Mouse (Mus musculus) left cerebral cortex, postnatal 36 days (tissue): ENCODE results near the gene Lurap1l. TPM values are rescaled to one million over a fixed set of nuclear protein-coding genes. Genes with fewer than 3 reads are reported as not detected.
"Not testable (repeated sequence)": the region's sequence is repeated elsewhere in the genome, so short reads cannot be mapped to it uniquely, and the experiment has no call there.

ENCODE experiments used
- DNase-seq, 2 experiments: peaks; one replicate each; pipeline ENCODE4 v3.0.0; 2021 to 2022; ENCODE audit warnings: low spot score in 2 of 2, mixed read lengths in 1 of 2
- intact Hi-C: fragments of 180-260 bp; cut with DNase I; formaldehyde crosslinking; loops from one replicate; pipeline ENCODE4 v1.15.1; 2025
- total RNA-seq, 2 experiments: library from RNA; stranded (reverse); gene quantifications; 2 replicates each; pipeline ENCODE4 v1.2.3; 2021

Gene Lurap1l
- total RNA-seq, 2 experiments from 2014 or later, result 8.8 to 11.8 TPM

DNA sequence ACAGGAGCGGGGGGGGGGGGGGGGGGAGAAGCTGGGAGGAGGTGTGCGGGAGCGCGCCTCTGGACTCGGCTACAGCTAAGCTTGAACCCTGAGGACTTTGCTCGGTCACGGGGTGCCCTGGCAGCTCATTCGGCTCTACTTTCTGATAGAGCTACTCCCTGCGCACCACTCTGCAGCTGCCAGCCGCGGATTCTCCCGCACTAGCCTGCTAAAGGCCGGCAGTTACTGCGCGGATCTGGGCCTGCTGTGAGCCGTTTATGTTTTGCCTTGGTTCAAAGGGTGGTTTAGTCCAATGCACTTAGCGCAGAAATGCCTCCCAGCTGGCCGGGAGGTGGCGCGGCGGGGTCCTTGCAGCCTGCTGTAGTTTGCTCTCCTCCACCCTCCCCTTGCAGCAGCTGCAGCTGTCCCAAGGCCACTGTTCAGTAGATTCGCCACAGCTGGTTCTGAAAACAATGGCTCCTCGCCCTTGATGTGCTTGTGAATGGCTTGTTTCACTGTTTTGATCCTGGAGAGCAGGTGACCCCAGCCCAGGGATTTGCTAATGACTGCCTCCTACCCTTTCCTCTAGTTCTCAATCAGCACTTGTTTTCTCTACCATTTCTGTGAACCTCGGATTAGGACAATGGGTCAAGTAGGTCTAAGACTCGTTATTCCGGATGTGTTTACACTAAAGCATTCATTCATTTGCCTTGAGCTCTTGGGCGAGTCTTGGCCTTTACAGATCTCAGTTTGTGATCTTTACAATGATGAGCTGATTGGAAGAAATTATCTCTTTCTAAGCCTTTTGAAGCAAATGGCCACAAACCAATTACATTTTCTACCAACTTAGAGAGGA is 1.5 kb downstream of the Lurap1l start:
- peak in 1 of 2 experiments; percentile 81 for DNase-seq
- intact Hi-C loops, result loop anchor here (5.0 kb wide), 1 partner anchor 200 kb away; no protein-coding TSS in a partner anchor

DNA sequence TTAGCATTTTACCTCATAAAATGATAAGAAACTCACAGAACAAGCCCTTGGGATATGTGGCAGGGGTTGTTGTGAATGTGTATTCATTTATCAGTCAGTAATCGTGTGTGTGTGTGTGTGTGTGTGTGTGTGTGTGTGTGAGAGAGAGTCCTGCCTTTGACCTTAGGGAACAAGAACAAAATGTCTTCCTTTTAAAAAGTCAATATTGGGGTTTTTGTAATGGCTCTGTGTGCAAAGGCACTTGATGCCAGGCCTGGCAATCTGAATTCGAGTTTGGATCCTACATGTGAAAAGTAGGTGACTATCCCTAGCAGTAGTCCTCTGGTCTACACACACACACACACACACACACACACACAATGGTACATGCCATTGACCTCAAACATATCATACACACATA is 4.8 kb downstream of the Lurap1l start:
- no peak for DNase-seq
- intact Hi-C loops, result no loop called here

DNA sequence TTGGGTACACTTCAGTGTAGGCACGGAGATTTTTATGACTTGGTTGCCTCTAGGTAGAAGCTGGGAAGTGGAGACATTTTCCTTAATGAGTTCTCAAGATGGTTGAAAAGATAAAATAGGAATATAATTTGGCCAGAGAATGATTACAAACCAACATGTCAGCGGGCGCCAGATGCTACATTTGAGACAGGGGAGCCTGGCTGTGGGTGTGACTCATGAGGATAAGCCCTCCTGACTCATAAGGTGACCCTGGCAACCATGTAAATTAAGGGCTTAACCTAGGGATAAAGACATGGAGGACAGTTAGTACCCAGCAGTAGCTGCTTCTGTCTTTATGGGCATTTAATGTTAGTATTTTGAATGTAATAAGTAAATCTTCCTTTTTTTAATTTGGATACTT is 6.2 kb downstream of the Lurap1l start:
- intact Hi-C loops, result no loop called here
- no peak for DNase-seq

DNA sequence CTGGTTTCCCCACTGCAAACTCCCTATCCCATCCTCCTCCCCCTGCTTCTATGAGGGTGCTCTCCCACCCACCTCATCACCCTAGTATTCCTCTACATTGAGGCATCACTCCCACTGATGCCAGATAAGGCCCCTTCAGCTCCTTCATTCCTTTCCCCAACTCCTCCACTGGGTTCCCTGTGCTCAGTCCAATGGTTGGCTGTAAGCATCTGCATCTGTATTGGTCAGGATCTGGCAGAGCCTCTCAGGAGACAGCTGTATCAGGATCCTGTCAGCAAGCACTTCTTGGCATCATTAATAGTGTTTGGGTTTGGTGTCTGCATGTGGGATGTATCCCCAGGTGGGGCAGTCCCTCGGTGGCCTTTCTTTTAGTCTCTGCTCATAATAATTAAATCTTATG is 6.7 kb downstream of the Lurap1l start:
- intact Hi-C loops, DNase-seq: not testable (repeated sequence)

DNA sequence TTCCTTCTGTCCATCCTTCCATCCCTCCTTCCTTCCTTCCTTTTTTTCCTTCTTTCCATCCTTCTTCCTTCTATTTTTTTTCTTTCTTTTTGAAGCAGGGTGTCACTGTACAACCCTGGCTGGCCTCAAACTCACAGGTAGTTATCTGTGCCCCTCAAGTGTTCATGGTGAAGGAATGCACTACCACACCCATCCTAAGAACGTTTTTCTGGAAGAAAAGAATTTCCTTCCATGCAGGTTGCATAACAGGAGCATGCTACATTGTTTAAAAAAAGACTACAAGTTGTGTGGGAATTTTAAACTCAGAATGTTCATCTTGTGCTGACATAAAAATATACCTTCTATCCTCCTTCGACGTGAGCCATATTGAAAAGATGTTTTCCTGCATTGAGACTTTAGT is 7.4 kb downstream of the Lurap1l start:
- intact Hi-C loops, result no loop called here
- no peak for DNase-seq

DNA sequence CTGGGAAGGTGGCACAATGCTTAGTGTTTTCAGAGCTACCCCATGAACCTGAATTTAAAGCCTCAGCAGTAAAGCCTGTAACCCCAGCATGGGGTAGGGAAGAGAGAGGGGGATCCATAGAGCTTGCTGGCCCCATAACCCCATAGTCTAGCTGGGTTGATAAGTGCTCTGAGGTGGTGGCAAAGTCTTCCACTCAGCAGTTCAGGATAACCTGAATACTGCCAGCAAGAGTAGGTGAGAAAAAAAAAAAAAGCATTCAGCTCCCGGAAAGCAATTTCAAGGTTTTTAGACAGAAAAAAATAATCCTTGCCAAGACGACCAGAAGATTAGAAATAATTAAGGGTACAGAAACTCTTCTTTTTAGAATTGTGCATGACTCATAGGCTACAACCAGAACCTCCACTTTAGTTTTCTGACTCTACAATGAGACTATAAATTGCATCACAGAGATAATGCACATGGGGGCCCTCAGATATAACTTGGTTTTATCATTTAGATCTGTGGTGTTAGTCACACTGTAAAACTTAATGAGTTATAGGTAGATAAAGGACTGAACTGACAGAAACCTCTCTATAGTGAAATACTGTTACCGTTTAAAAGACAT is 8.2 kb downstream of the Lurap1l start:
- no peak for DNase-seq
- intact Hi-C loops, result no loop called here

DNA sequence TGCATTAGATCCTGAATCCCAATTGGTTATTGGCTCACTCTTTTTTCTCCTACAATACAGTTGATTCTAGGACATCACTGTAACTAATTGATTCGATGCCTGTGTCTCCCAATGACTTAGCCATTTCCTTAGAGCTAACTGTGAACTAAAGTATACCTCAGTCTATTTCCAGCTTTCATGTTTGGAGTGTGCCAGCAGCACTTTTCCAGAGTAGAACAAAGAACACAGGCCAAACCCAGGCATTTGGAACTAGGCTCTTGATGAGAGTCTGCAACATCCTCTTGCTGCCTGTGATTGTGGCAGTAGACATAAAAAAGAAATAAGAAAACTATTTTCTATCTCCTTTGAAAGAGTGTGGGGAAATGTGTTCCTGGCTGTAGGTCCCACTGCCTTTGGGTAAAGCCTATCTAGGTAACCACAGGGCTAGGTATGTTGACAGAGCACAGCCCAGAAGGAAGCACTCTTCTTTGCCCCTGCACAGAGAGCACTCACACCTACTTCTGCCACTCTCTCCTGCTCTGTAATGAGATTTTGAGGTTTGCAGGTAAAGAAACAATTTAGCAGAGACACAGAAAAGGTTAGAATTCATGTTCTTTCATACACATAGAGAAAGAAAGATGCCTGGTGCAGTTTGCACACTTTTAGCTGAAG is 8.9 kb downstream of the Lurap1l start:
- intact Hi-C loops, result no loop called here
- DNase-seq, result no peak

DNA sequence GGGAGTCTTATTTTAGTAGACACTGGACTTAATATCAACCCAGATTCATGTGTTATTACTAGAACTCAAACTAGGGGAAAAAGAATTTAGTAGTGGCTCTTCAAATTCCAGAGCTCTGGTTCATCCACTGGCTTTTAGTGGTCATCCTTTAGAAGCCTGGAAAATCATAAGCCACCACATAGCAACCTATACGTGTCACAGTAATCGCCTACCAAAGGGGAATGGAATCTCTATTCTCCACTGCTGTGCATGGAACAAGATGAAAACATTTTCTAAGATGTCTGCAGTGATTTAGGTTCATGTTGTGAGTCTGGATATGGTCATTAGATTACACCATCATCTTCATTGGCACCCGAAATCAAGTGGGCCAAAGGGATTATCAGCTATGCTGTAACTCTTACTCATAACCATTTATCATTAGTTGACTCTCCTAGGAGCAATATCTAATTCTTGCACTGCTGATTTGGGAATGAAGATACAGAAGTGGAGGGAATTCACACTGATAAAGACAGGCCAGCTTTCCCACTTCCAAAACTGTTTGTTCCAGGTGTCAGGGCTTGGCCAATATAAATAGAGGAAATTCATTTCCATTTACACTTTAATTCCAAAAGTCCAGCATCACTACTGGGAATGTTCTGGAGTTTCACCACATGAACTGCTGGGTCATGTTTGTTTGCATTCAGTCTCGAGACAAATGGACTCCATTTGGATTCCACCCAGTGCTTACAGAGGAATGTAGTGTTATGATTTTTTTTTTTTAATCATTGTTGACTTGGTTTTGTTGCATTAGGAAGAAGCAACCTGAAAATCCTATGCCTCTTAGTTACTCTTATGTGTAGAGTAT is 11.4 kb downstream of the Lurap1l start:
- intact Hi-C loops, result no loop called here
- no peak for DNase-seq

DNA sequence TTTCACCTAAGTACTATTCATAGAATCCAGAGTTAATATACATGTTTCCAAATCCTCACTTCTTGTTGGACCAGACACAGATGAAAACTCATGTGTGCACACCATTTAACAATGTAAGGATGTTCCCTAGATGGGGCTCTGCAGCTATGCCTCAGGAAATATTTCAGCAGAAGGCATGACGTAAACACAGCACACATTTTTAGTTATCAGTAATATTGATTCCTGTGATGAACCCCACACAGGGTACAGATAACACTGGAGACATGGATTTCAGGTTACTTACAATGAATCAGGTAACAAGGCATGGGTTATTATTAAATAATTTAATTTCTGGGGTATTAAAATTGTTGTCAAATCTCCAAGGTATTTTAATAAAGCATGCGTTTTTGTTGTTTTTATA is 12.2 kb downstream of the Lurap1l start:
- no peak for DNase-seq
- intact Hi-C loops, result no loop called here

DNA sequence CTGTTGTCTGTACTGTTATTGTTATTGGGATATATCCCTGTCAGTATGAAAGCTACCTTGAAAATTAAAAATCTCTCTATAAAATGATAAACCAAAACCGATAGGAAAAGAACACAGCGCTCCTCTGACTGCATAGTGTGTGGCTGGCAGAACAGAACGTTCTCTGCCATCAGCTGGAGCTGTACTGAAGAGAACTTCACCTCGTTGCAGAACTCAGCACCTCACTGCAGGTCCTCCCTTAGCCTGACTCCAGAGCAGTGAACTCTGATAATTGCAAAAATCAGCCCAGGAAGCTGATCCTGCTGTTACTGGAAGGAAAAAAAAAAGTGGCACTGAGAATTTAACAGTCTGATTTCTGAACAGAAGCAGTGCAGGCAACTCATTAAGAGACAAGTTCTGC is 14.4 kb downstream of the Lurap1l start:
- no peak for DNase-seq
- intact Hi-C loops, result no loop called here

DNA sequence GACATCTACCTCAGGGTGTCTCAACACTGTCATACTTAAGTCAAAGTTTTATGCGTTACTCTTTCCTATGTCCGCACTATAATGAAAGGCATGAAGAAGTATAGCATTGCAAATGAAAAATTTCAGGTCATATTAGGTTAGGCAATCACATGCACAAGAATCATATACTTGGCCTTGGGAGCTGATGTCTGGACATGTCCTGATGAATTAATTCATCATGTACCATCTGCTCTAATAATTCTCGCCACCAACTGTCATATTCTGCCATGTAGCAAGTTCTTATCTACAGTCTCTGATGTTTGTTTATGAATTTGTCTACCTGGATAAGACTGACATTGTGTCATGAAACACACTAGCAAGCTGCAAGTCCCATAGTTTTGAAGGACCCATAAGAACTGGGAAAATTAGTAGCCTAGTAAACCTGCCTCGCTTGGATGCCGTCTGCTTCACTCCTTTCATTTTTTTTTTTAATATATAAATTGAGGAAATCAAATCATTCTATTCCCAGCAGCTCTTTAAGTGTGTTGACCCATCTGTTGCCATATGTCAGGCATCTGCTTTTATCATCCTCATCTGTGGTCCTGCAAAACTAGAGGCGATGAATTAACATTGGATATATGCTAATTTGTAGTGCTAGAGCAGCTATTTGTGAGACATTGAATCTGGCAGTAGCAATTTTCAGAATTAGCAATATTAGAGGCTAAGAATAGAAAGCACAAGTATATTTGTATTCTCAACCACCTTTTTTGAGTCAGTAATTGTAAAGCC is 15.5 kb downstream of the Lurap1l start:
- no peak for DNase-seq
- intact Hi-C loops, result no loop called here

DNA sequence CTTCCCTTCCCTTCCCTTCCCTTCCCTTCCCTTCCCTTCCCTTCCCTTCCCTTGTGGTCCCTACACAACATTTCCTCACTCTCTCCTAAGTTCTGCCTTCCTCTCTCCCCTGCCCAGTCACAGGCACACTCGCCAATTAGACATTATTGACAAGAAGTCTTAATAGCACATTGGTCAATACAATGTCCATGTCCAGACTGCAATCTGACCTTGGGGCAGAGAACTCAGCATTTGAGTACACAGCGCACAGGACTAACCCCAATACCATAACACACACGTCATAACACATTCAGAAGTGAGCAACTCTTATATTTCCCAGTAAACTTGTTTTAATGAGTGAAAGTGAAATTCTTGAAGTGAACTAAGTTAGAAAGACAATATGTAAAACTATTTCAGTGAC is 24.3 kb downstream of the Lurap1l start:
- DNase-seq, result no peak
- intact Hi-C loops, result no loop called here

DNA sequence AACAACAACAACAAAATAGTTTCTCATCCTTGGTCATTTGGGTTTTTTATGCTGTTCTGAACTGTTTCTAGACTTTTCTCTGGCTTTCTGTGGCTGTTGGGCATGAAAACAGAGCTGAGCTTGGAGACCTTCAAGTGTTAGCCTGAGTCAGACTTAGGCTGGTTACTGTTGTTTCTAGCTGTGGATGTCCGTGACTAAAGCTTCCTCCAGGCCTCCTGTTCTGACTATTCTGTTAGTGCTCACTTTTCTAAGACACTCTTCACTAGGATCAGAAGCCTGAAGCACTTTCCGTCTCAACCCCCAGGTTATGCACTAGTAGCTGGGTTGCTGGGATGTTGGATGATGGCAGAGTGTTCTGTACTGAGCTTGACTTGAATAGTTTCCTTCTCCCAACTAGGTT is 28.7 kb downstream of the Lurap1l start:
- DNase-seq, result no peak
- intact Hi-C loops, result no loop called here

DNA sequence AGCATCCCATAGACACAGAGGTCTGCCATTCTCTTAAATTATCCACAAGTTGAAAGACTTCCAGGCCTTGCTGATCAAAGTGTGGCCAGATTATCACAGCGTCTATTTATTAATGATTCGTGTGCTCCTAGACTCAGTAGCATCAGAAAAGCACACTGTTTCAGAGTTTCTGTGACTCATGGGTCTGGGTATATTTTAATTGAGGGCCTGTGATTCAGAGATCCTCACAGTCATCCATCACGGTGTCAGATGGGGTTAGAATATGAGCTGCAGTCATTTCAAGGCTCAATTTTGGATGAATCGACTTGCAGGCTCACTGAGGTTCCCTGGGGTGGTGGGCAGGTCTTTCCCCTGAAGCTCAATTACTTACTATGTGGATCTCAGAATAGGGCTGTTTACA is 30.5 kb downstream of the Lurap1l start:
- intact Hi-C loops, result no loop called here
- DNase-seq, result no peak

DNA sequence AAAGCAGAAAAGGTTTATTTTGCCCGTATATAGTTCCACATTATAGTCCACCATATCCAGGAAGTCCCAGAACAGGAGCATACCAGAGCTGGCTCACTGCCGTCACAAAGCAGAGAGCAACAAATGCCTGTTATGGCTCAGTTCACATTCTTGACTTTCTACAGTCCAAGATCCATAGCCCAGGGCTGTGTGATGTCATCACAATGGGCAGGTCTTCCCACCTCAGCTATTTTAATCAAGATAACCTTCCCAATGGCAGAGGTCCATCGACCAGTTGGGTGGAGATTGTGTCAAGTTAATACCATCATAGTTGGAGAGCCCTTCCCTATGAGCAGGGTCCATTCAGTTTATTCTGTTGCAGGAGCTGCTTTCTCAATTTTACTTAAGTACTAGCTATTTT is 31.5 kb downstream of the Lurap1l start:
- intact Hi-C loops, result no loop called here
- DNase-seq, result no peak

DNA sequence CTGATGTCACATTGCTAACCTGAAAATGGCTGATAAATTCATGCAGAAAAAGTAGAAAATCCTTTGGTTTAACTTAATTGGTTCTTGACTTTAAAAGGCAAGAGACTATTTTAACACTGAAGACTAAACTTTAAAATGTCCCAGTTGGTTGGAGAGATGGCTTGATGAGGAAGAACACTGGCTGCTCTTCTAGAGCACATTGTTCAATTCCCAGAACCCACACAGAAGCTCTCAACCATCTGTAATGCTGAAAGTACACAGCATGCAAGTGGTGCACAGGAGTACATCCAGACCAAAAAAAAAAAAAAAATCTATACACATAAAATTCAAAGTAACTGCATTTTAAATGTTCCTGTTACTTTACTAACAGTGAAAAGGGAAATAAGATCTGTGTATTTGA is 34.2 kb downstream of the Lurap1l start:
- intact Hi-C loops, result no loop called here
- no peak for DNase-seq

DNA sequence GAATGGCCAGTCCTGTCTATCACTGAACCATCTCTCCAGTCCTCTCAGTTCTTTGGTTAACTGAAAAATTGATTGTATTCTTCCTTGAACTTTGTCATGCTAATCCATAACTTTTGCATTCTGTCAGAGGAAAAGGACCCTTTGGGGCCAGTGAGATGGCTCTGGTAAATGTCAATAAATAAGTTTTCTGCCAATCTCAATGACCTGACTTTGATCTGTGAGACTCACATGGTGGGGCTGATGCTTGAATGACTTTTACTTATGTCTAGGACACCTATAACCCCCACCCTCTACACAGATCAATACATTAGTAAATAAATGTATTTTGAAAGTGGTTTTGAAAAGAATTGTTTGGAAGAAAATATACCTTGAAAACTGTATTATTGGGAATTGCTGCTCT is 38.7 kb downstream of the Lurap1l start:
- no peak for DNase-seq

DNA sequence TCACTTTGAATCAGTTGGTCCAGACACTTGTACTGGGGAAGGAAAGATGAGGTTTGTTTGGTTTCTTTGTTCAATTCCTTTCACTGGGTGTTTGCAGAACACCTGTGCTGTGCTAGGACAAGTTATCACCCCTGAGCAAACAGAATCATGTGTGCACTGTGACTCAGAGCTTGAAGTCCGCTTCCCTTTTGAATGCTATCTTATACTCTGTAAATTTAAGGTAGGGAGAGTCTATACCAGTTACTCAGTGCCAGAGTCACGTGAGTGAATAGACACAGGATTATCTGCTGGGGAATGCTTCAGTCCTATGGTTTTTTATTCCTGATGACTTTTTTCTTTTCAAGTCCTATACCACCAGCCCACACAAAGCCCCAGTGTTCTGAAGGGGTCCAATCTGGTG is 39.3 kb downstream of the Lurap1l start:
- DNase-seq, result no peak
- intact Hi-C loops, result no loop called here

More for the DNA sequence above, 38.7 kb downstream of the Lurap1l start:
- intact Hi-C loops, result no loop called here

DNA sequence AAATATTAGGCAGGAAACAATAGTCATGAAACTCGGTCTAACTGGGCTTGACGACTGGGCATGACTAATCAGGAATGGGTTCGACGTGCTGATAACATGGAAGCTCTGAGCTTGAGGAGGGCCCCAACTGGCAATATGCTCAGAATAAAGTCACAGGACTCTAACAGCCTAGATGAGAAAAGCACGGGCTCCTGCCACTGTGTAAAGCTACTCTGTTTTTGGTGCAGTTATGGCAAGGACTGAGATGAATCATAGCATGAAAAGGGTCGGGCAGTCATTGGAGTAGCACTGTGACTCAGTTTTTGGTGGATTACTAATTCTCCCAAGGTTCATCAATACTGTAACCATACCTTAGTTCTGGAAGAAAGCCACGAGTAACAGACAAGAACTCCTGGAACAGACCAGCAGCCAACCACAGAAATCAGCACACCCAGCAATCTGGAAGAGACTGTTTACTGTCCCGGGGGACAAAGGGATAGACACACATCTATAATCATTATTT is 39.9 kb downstream of the Lurap1l start:
- intact Hi-C loops, result no loop called here
- no peak for DNase-seq
